Mouse (Mus musculus): ENCODE data around the gene Tnfsf10. TPM values are rescaled to one million over a fixed set of nuclear protein-coding genes. Genes with fewer than 3 reads are reported as not detected.

The Tnfsf10 gene
- polyA plus RNA-seq, 1 experiment from 2014 or later = not detected

- Histone ChIP-seq H3K27ac (ENCODE audit: low read depth, low read length) (no peak overlapping the region), H3K36me3 (ENCODE audit: control insufficient read depth, insufficient read depth, low read length) (no peaks in the 10 kb centered on the region), H3K4me3 (ENCODE audit: low read depth, low read length) (no peak overlapping the region), H3K9ac (ENCODE audit: low read depth, low read length) (no peak overlapping the region), H3K27me3 (ENCODE audit: control insufficient read depth, insufficient read depth, low read length) (no peaks in the 10 kb centered on the region), H3K4me2 (replicated peaks; ENCODE audit: low read depth, low read length) (no peak overlapping the region), H3K4me1 (replicated peaks; ENCODE audit: control insufficient read depth, insufficient read depth, low read length) (no peaks in the 10 kb centered on the region), H3K9me3 (ENCODE audit: control insufficient read depth, low read length) (no peaks in the 10 kb centered on the region)
- ATAC-seq (ENCODE audit: low FRiP score) = no peak
- DNase-seq (ENCODE audit: low spot score) = no peak
- 100% methylated on average over 1 of the region's 1 CpGs for WGBS
These were observed 2.8 kb downstream of the Tnfsf10 start for GRCm38 (mm10) chr3:27319650-27320049.

GRCm38 (mm10) chr3:27320613-27321495, 4.0 kb downstream of the Tnfsf10 start:
- no peak overlapping the region for H3K4me3 ChIP-seq (ENCODE audit: low read depth, low read length)
- ATAC-seq (ENCODE audit: low FRiP score) (no peak), DNase-seq (ENCODE audit: low spot score) (no peak)
- 81% methylated on average over 9 of the region's 9 CpGs for WGBS
- no peaks in the 10 kb centered on the region for H3K36me3 ChIP-seq (ENCODE audit: control insufficient read depth, insufficient read depth, low read length)
- H3K27ac ChIP-seq (ENCODE audit: low read depth, low read length) = no peak overlapping the region
- no peaks in the 10 kb centered on the region for H3K9me3 ChIP-seq (ENCODE audit: control insufficient read depth, low read length)
- H3K4me1 ChIP-seq (replicated peaks; ENCODE audit: control insufficient read depth, insufficient read depth, low read length) = no peaks in the 10 kb centered on the region
- H3K4me2 ChIP-seq (replicated peaks; ENCODE audit: low read depth, low read length) = no peak overlapping the region
- H3K9ac ChIP-seq (ENCODE audit: low read depth, low read length) = no peak overlapping the region
- no peaks in the 10 kb centered on the region for H3K27me3 ChIP-seq (ENCODE audit: control insufficient read depth, insufficient read depth, low read length)

- no peaks in the 10 kb centered on the region for H3K4me1 ChIP-seq (replicated peaks; ENCODE audit: control insufficient read depth, insufficient read depth, low read length)
- H3K9ac ChIP-seq (ENCODE audit: low read depth, low read length) = no peak overlapping the region
- H3K9me3 ChIP-seq (ENCODE audit: control insufficient read depth, low read length) = no peaks in the 10 kb centered on the region
- no peak overlapping the region for H3K4me3 ChIP-seq (ENCODE audit: low read depth, low read length)
- ATAC-seq (ENCODE audit: low FRiP score) (no peak), DNase-seq (ENCODE audit: low spot score) (no peak)
- 86% methylated on average over 9 of the region's 9 CpGs for WGBS
- no peak overlapping the region for H3K27ac ChIP-seq (ENCODE audit: low read depth, low read length)
- no peak overlapping the region for H3K4me2 ChIP-seq (replicated peaks; ENCODE audit: low read depth, low read length)
- H3K27me3 ChIP-seq (ENCODE audit: control insufficient read depth, insufficient read depth, low read length) = no peaks in the 10 kb centered on the region
- H3K36me3 ChIP-seq (ENCODE audit: control insufficient read depth, insufficient read depth, low read length) = no peaks in the 10 kb centered on the region
These were observed 5.8 kb downstream of the Tnfsf10 start for GRCm38 (mm10) chr3:27322591-27322990.

- DNase-seq (ENCODE audit: low spot score) = no peak
- no peaks in the 10 kb centered on the region for H3K36me3 ChIP-seq (ENCODE audit: control insufficient read depth, insufficient read depth, low read length)
- H3K27ac ChIP-seq (ENCODE audit: low read depth, low read length) = no peak overlapping the region
- no peaks in the 10 kb centered on the region for H3K27me3 ChIP-seq (ENCODE audit: control insufficient read depth, insufficient read depth, low read length)
- no peak overlapping the region for H3K4me3 ChIP-seq (ENCODE audit: low read depth, low read length)
- H3K4me2 ChIP-seq (replicated peaks; ENCODE audit: low read depth, low read length) = no peak overlapping the region
- WGBS = 82% methylated on average over 5 of the region's 5 CpGs
- H3K9me3 ChIP-seq (ENCODE audit: control insufficient read depth, low read length) = no peaks in the 10 kb centered on the region
- no peak for ATAC-seq (ENCODE audit: low FRiP score)
- H3K9ac ChIP-seq (ENCODE audit: low read depth, low read length) = no peak overlapping the region
- no peaks in the 10 kb centered on the region for H3K4me1 ChIP-seq (replicated peaks; ENCODE audit: control insufficient read depth, insufficient read depth, low read length)
These were observed 6.7 kb downstream of the Tnfsf10 start for GRCm38 (mm10) chr3:27323551-27323950.

GRCm38 (mm10) chr3:27326633-27327191, 9.9 kb downstream of the Tnfsf10 start:
- Histone ChIP-seq H3K27ac (ENCODE audit: low read depth, low read length) (no peak overlapping the region), H3K9ac (ENCODE audit: low read depth, low read length) (no peak overlapping the region), H3K27me3 (ENCODE audit: control insufficient read depth, insufficient read depth, low read length) (no peaks in the 10 kb centered on the region), H3K36me3 (ENCODE audit: control insufficient read depth, insufficient read depth, low read length) (no peaks in the 10 kb centered on the region), H3K4me2 (replicated peaks; ENCODE audit: low read depth, low read length) (no peak overlapping the region), H3K4me3 (ENCODE audit: low read depth, low read length) (no peak overlapping the region), H3K4me1 (replicated peaks; ENCODE audit: control insufficient read depth, insufficient read depth, low read length) (no peaks in the 10 kb centered on the region), H3K9me3 (ENCODE audit: control insufficient read depth, low read length) (no peaks in the 10 kb centered on the region)
- ATAC-seq (ENCODE audit: low FRiP score) (no peak), DNase-seq (ENCODE audit: low spot score) (no peak)
- 78% methylated on average over 4 of the region's 4 CpGs for WGBS

GRCm38 (mm10) chr3:27330706-27331105, 13.9 kb downstream of the Tnfsf10 start:
- no peak for DNase-seq (ENCODE audit: low spot score)
- Histone ChIP-seq H3K4me3 (ENCODE audit: low read depth, low read length) (no peak overlapping the region), H3K27ac (ENCODE audit: low read depth, low read length) (no peak overlapping the region), H3K4me1 (replicated peaks; ENCODE audit: control insufficient read depth, insufficient read depth, low read length) (no peaks in the 10 kb centered on the region), H3K9ac (ENCODE audit: low read depth, low read length) (no peak overlapping the region), H3K4me2 (replicated peaks; ENCODE audit: low read depth, low read length) (no peak overlapping the region), H3K36me3 (ENCODE audit: control insufficient read depth, insufficient read depth, low read length) (no peaks in the 10 kb centered on the region), H3K9me3 (ENCODE audit: control insufficient read depth, low read length) (no peaks in the 10 kb centered on the region), H3K27me3 (ENCODE audit: control insufficient read depth, insufficient read depth, low read length) (no peaks in the 10 kb centered on the region)
- ATAC-seq (ENCODE audit: low FRiP score) = no peak
- 93% methylated on average over 5 of the region's 5 CpGs for WGBS

GRCm38 (mm10) chr3:27338437-27338836, 21.6 kb downstream of the Tnfsf10 start:
- ATAC-seq (ENCODE audit: low FRiP score) (no peak), DNase-seq (ENCODE audit: low spot score) (peak; percentile 49)
- H3K27ac ChIP-seq (ENCODE audit: low read depth, low read length) = no peak overlapping the region
- H3K27me3 ChIP-seq (ENCODE audit: control insufficient read depth, insufficient read depth, low read length) = no peaks in the 10 kb centered on the region
- no peak overlapping the region for H3K4me3 ChIP-seq (ENCODE audit: low read depth, low read length)
- 30% methylated on average over 6 of the region's 6 CpGs for WGBS
- H3K9me3 ChIP-seq (ENCODE audit: control insufficient read depth, low read length) = no peaks in the 10 kb centered on the region
- no peaks in the 10 kb centered on the region for H3K36me3 ChIP-seq (ENCODE audit: control insufficient read depth, insufficient read depth, low read length)
- H3K4me2 ChIP-seq (replicated peaks; ENCODE audit: low read depth, low read length) = no peak overlapping the region
- H3K9ac ChIP-seq (ENCODE audit: low read depth, low read length) = no peak overlapping the region
- H3K4me1 ChIP-seq (replicated peaks; ENCODE audit: control insufficient read depth, insufficient read depth, low read length) = no peaks in the 10 kb centered on the region

GRCm38 (mm10) chr3:27338887-27339286, 22.1 kb downstream of the Tnfsf10 start:
- ATAC-seq (ENCODE audit: low FRiP score) = no peak
- no peaks in the 10 kb centered on the region for H3K36me3 ChIP-seq (ENCODE audit: control insufficient read depth, insufficient read depth, low read length)
- WGBS = 77% methylated on average over 3 of the region's 3 CpGs

GRCm38 (mm10) chr3:27340757-27341156, 23.9 kb downstream of the Tnfsf10 start:
- H3K9ac ChIP-seq (ENCODE audit: low read depth, low read length) = no peak overlapping the region
- H3K27ac ChIP-seq (ENCODE audit: low read depth, low read length) = no peak overlapping the region
- 90% methylated on average over 5 of the region's 5 CpGs for WGBS
- H3K4me2 ChIP-seq (replicated peaks; ENCODE audit: low read depth, low read length) = no peak overlapping the region
- no peak overlapping the region for H3K4me3 ChIP-seq (ENCODE audit: low read depth, low read length)
- H3K4me1 ChIP-seq (replicated peaks; ENCODE audit: control insufficient read depth, insufficient read depth, low read length) = no peaks in the 10 kb centered on the region
- H3K9me3 ChIP-seq (ENCODE audit: control insufficient read depth, low read length) = no peaks in the 10 kb centered on the region
- no peaks in the 10 kb centered on the region for H3K27me3 ChIP-seq (ENCODE audit: control insufficient read depth, insufficient read depth, low read length)
- DNase-seq (ENCODE audit: low spot score) (no peak), ATAC-seq (ENCODE audit: low FRiP score) (no peak)
- no peaks in the 10 kb centered on the region for H3K36me3 ChIP-seq (ENCODE audit: control insufficient read depth, insufficient read depth, low read length)

More at GRCm38 (mm10) chr3:27338887-27339286, 22.1 kb downstream of the Tnfsf10 start:
- no peak overlapping the region for H3K4me2 ChIP-seq (replicated peaks; ENCODE audit: low read depth, low read length)
- H3K9me3 ChIP-seq (ENCODE audit: control insufficient read depth, low read length) = no peaks in the 10 kb centered on the region
- H3K4me1 ChIP-seq (replicated peaks; ENCODE audit: control insufficient read depth, insufficient read depth, low read length) = no peaks in the 10 kb centered on the region
- H3K27ac ChIP-seq (ENCODE audit: low read depth, low read length) = no peak overlapping the region
- H3K4me3 ChIP-seq (ENCODE audit: low read depth, low read length) = no peak overlapping the region
- no peak overlapping the region for H3K9ac ChIP-seq (ENCODE audit: low read depth, low read length)
- no peak for DNase-seq (ENCODE audit: low spot score)
- H3K27me3 ChIP-seq (ENCODE audit: control insufficient read depth, insufficient read depth, low read length) = no peaks in the 10 kb centered on the region

Measured in hindbrain, embryonic 11.5 days (tissue).